Mouse (Mus musculus): ENCODE data around the gene Olfr93. TPM values are rescaled to one million over a fixed set of nuclear protein-coding genes. Genes with fewer than 3 reads are reported as not detected.
"Not testable (repeated sequence)": the region's sequence is repeated elsewhere in the genome, so short reads cannot be mapped to it uniquely, and the experiment has no call there.

Gene Olfr93
- polyA plus RNA-seq, 1 experiment from 2014 or later: not detected

- H3K27ac ChIP-seq (ENCODE audit: low read depth, low read length): no peak overlapping the region
Observed at GRCm38 (mm10) chr17:37185474-37185873, 24.2 kb upstream of the Olfr93 start.

GRCm38 (mm10) chr17:37131366-37131765 lies 29.9 kb downstream of the Olfr93 start:
- H3K27me3 ChIP-seq (ENCODE audit: control insufficient read depth, insufficient read depth, low read length); H3K4me2 ChIP-seq (ENCODE audit: low read depth, low read length); H3K36me3 ChIP-seq (ENCODE audit: control insufficient read depth, insufficient read depth, low read length); ATAC-seq (ENCODE audit: low read depth); H3K4me1 ChIP-seq (ENCODE audit: control insufficient read depth, insufficient read depth, low read length); H3K4me3 ChIP-seq (ENCODE audit: low read depth, low read length); H3K27ac ChIP-seq (ENCODE audit: low read depth, low read length); H3K9ac ChIP-seq (replicated peaks; ENCODE audit: low read depth, low read length); H3K9me3 ChIP-seq (ENCODE audit: control insufficient read depth, low read length): not testable (repeated sequence)
- WGBS: 76% methylated on average over 4 of the region's 4 CpGs

More at GRCm38 (mm10) chr17:37185474-37185873, 24.2 kb upstream of the Olfr93 start:
- Histone ChIP-seq H3K36me3 (ENCODE audit: control insufficient read depth, insufficient read depth, low read length) (no peaks in the 10 kb centered on the region), H3K9me3 (ENCODE audit: control insufficient read depth, low read length) (no peaks in the 10 kb centered on the region), H3K4me1 (ENCODE audit: control insufficient read depth, insufficient read depth, low read length) (no peaks in the 10 kb centered on the region), H3K27me3 (ENCODE audit: control insufficient read depth, insufficient read depth, low read length) (no peaks in the 10 kb centered on the region), H3K4me3 (ENCODE audit: low read depth, low read length) (no peak overlapping the region), H3K4me2 (ENCODE audit: low read depth, low read length) (no peak overlapping the region), H3K9ac (replicated peaks; ENCODE audit: low read depth, low read length) (no peak overlapping the region)
- ATAC-seq (ENCODE audit: low read depth): no peak
- 56% methylated on average over 6 of the region's 6 CpGs for WGBS

DNA sequence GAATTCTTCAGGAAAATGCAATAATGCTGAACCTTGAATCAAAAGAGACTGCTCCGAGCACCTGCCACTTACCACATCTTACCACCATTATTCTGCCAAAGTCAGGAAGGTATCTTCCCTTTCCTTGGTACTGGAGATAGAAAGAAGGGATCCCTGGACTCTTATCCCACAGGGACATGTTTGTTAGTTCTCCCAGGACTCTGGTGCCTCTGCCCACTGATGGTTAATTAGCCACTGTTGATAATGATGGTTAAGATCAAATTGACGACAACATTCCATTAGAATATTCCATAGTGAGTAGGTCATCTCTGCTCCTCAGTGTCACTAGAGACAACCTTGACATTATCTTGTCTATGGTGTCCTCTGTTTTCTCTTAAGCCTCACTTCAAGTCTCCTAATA lies 41.3 kb downstream of the Olfr93 start, which contains the start of gene Olfr92:
TSS of gene Olfr92 (minus strand) at position 101 of the 400 bp plus-strand sequence.
- Histone ChIP-seq H3K9ac (replicated peaks; ENCODE audit: low read depth, low read length) (no peak within 1 kb of the TSS), H3K27ac (ENCODE audit: low read depth, low read length) (no peak within 1 kb of the TSS), H3K4me1 (ENCODE audit: control insufficient read depth, insufficient read depth, low read length) (no peaks in the 10 kb centered on the region), H3K36me3 (ENCODE audit: control insufficient read depth, insufficient read depth, low read length) (no peaks in the 10 kb centered on the region), H3K4me3 (ENCODE audit: low read depth, low read length) (no peak within 1 kb of the TSS), H3K4me2 (ENCODE audit: low read depth, low read length) (no peak within 1 kb of the TSS), H3K27me3 (ENCODE audit: control insufficient read depth, insufficient read depth, low read length) (no peaks in the 10 kb centered on the region), H3K9me3 (ENCODE audit: control insufficient read depth, low read length) (no peaks in the 10 kb centered on the region)
- WGBS: 94% methylated on average over 2 of the region's 2 CpGs
- no peak for ATAC-seq (ENCODE audit: low read depth)

DNA sequence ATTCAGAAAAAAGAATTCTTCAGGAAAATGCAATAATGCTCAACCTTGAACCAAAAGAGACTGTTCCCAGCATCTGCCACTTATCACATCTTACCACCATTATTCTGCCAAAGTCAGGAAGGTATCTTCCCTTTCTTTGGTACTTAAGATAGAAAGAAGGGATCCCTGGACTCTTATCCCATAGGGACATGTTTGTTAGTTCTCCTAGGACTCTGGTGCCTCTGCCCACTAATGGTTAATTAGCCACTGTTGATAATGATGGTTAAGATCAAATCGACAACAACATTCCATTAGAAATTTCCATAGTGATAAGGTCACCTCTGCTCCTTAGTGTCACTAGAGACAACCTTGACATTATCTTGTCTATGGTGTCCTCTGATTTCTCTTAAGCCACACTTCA lies 63.1 kb downstream of the Olfr93 start, which contains the start of gene Olfr91:
TSS of gene Olfr91 (minus strand) at position 101 of the 400 bp plus-strand sequence.
- no peak within 1 kb of the TSS for H3K4me3 ChIP-seq (ENCODE audit: low read depth, low read length)
- no peak for ATAC-seq (ENCODE audit: low read depth)
- no peaks in the 10 kb centered on the region for H3K4me1 ChIP-seq (ENCODE audit: control insufficient read depth, insufficient read depth, low read length)
- H3K27me3 ChIP-seq (ENCODE audit: control insufficient read depth, insufficient read depth, low read length): no peaks in the 10 kb centered on the region
- H3K4me2 ChIP-seq (ENCODE audit: low read depth, low read length): no peak within 1 kb of the TSS
- WGBS: 95% methylated on average over 1 of the region's 1 CpGs
- no peak within 1 kb of the TSS for H3K27ac ChIP-seq (ENCODE audit: low read depth, low read length)
- H3K9me3 ChIP-seq (ENCODE audit: control insufficient read depth, low read length): no peaks in the 10 kb centered on the region
- H3K9ac ChIP-seq (replicated peaks; ENCODE audit: low read depth, low read length): no peak within 1 kb of the TSS
- H3K36me3 ChIP-seq (ENCODE audit: control insufficient read depth, insufficient read depth, low read length): no peaks in the 10 kb centered on the region

DNA sequence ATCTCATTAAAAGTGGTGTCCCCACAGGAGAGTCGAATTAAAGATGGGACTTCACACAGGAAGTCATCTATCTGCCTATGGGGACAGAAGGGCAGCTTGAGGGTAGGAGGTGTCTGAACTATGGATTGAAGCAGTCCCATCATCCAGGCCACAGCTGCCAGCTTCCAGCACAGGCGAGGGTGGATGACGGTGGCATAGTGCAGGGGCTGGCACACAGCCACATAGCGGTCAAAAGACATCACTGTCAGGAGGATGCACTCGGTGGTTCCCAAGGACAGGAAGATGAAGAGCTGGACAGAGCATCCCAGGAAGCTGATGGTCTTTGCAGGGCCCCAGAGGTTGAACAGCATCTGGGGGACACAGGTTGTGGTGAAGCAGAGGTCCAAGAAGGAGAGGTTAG lies 68.0 kb downstream of the Olfr93 start:
- ATAC-seq (ENCODE audit: low read depth): no peak
- 82% methylated on average over 5 of the region's 5 CpGs for WGBS
- no peak overlapping the region for H3K4me2 ChIP-seq (ENCODE audit: low read depth, low read length)

DNA sequence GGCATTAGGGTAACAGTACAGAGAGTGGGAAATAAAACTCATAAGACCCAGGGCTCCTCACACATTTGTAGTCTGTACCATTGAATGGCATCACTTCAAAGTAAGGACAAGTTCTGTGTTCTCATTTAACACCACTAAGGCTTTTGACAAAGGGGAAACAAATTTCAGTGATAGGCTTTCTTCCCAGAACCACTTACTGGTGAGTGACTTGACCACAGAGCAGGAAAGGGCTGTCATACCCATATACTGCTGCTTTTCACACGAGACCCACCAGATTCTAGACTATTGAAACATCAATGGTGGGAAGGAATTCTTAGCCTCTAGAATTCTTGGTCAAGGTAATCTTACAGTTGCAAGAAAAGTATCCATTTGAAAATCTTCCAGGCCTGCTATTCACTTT lies 69.1 kb downstream of the Olfr93 start:
- Histone ChIP-seq H3K27me3 (ENCODE audit: control insufficient read depth, insufficient read depth, low read length) (no peaks in the 10 kb centered on the region), H3K9me3 (ENCODE audit: control insufficient read depth, low read length) (no peaks in the 10 kb centered on the region), H3K4me1 (ENCODE audit: control insufficient read depth, insufficient read depth, low read length) (no peaks in the 10 kb centered on the region), H3K36me3 (ENCODE audit: control insufficient read depth, insufficient read depth, low read length) (no peaks in the 10 kb centered on the region), H3K4me3 (ENCODE audit: low read depth, low read length) (no peak overlapping the region), H3K9ac (replicated peaks; ENCODE audit: low read depth, low read length) (no peak overlapping the region), H3K4me2 (ENCODE audit: low read depth, low read length) (no peak overlapping the region), H3K27ac (ENCODE audit: low read depth, low read length) (no peak overlapping the region)
- WGBS: 78% methylated on average over 1 of the region's 1 CpGs
- ATAC-seq (ENCODE audit: low read depth): no peak

More for the DNA sequence above, 68.0 kb downstream of the Olfr93 start:
- Histone ChIP-seq H3K9me3 (ENCODE audit: control insufficient read depth, low read length) (no peaks in the 10 kb centered on the region), H3K27me3 (ENCODE audit: control insufficient read depth, insufficient read depth, low read length) (no peaks in the 10 kb centered on the region), H3K27ac (ENCODE audit: low read depth, low read length) (no peak overlapping the region), H3K4me3 (ENCODE audit: low read depth, low read length) (no peak overlapping the region), H3K9ac (replicated peaks; ENCODE audit: low read depth, low read length) (no peak overlapping the region), H3K36me3 (ENCODE audit: control insufficient read depth, insufficient read depth, low read length) (no peaks in the 10 kb centered on the region), H3K4me1 (ENCODE audit: control insufficient read depth, insufficient read depth, low read length) (no peaks in the 10 kb centered on the region)

Other genes with a start within 250 kb of the Olfr93 start
- 1.0 and 2.0 TPM in 2 replicates for gene Rnf39, start 218.6 kb downstream of the Olfr93 start, polyA plus RNA-seq (2014; fragmentation: Nextera tagmentation; extraction: Ambion mirVana)
- gene Ppp1r11, start 209.8 kb downstream of the Olfr93 start, polyA plus RNA-seq (2014; fragmentation: Nextera tagmentation; extraction: Ambion mirVana): 174 and 195 TPM in 2 replicates
- gene Znrd1, start 202.9 kb downstream of the Olfr93 start, polyA plus RNA-seq (2014; fragmentation: Nextera tagmentation; extraction: Ambion mirVana): 61.8 and 64.9 TPM in 2 replicates
- gene Znrd1as, start 202.9 kb downstream of the Olfr93 start, polyA plus RNA-seq (2014; fragmentation: Nextera tagmentation; extraction: Ambion mirVana): 4.6 and 4.8 TPM in 2 replicates
- gene 2410137M14Rik, start 180.3 kb downstream of the Olfr93 start, polyA plus RNA-seq (2014; fragmentation: Nextera tagmentation; extraction: Ambion mirVana): 0.32 and 0.53 TPM in 2 replicates
- 1.3 and 2.1 TPM in 2 replicates for gene H2-M5, start 172.0 kb downstream of the Olfr93 start, polyA plus RNA-seq (2014; fragmentation: Nextera tagmentation; extraction: Ambion mirVana)
- gene Zfp57, start 160.3 kb downstream of the Olfr93 start, polyA plus RNA-seq (2014; fragmentation: Nextera tagmentation; extraction: Ambion mirVana): 289 and 326 TPM in 2 replicates
- gene Mog, start 138.1 kb downstream of the Olfr93 start, polyA plus RNA-seq (2014; fragmentation: Nextera tagmentation; extraction: Ambion mirVana): 2.4 and 2.6 TPM in 2 replicates
- 78.9 and 103 TPM in 2 replicates for gene Gabbr1, start 115.5 kb downstream of the Olfr93 start, polyA plus RNA-seq (2014; fragmentation: Nextera tagmentation; extraction: Ambion mirVana)
- 0.12 TPM in 1 of 2 replicates, not detected in the other for gene Olfr90, start 73.0 kb downstream of the Olfr93 start, polyA plus RNA-seq (2014; fragmentation: Nextera tagmentation; extraction: Ambion mirVana)
- gene Olfr91, start 63.2 kb downstream of the Olfr93 start, polyA plus RNA-seq (2014; fragmentation: Nextera tagmentation; extraction: Ambion mirVana): 0.13 TPM in 1 of 2 replicates, not detected in the other
- gene Olfr92, start 41.4 kb downstream of the Olfr93 start, polyA plus RNA-seq (2014; fragmentation: Nextera tagmentation; extraction: Ambion mirVana): not detected in 2 replicates
- gene Ubd, start 32.4 kb upstream of the Olfr93 start, polyA plus RNA-seq (2014; fragmentation: Nextera tagmentation; extraction: Ambion mirVana): not detected in 2 replicates
- 0.19 TPM in 1 of 2 replicates, not detected in the other for gene Olfr94, start 39.5 kb upstream of the Olfr93 start, polyA plus RNA-seq (2014; fragmentation: Nextera tagmentation; extraction: Ambion mirVana)
- gene Olfr95, start 51.6 kb upstream of the Olfr93 start, polyA plus RNA-seq (2014; fragmentation: Nextera tagmentation; extraction: Ambion mirVana): 0.05 TPM in 1 of 2 replicates, not detected in the other
- gene Olfr96, start 58.7 kb upstream of the Olfr93 start, polyA plus RNA-seq (2014; fragmentation: Nextera tagmentation; extraction: Ambion mirVana): not detected in 2 replicates
- not detected in 2 replicates for gene Olfr97, start 75.8 kb upstream of the Olfr93 start, polyA plus RNA-seq (2014; fragmentation: Nextera tagmentation; extraction: Ambion mirVana)
- not detected in 2 replicates for gene Olfr98, start 102.3 kb upstream of the Olfr93 start, polyA plus RNA-seq (2014; fragmentation: Nextera tagmentation; extraction: Ambion mirVana)
- gene H2-M3, start 108.7 kb upstream of the Olfr93 start, polyA plus RNA-seq (2014; fragmentation: Nextera tagmentation; extraction: Ambion mirVana): 0.42 and 0.91 TPM in 2 replicates
- gene Olfr99, start 122.0 kb upstream of the Olfr93 start, polyA plus RNA-seq (2014; fragmentation: Nextera tagmentation; extraction: Ambion mirVana): not detected in 2 replicates
- gene Olfr101, start 142.8 kb upstream of the Olfr93 start, polyA plus RNA-seq (2014; fragmentation: Nextera tagmentation; extraction: Ambion mirVana): not detected in 2 replicates
- gene Olfr102, start 155.6 kb upstream of the Olfr93 start, polyA plus RNA-seq (2014; fragmentation: Nextera tagmentation; extraction: Ambion mirVana): not detected in 2 replicates
- gene Olfr103, start 178.2 kb upstream of the Olfr93 start, polyA plus RNA-seq (2014; fragmentation: Nextera tagmentation; extraction: Ambion mirVana): not detected in 2 replicates
- gene Olfr104-ps, start 198.1 kb upstream of the Olfr93 start, polyA plus RNA-seq (2014; fragmentation: Nextera tagmentation; extraction: Ambion mirVana): not detected in 2 replicates
- gene Olfr105-ps, start 217.5 kb upstream of the Olfr93 start, polyA plus RNA-seq (2014; fragmentation: Nextera tagmentation; extraction: Ambion mirVana): not detected in 2 replicates
- not detected in 2 replicates for gene Olfr106-ps, start 228.9 kb upstream of the Olfr93 start, polyA plus RNA-seq (2014; fragmentation: Nextera tagmentation; extraction: Ambion mirVana)
- gene Olfr107, start 237.7 kb upstream of the Olfr93 start, polyA plus RNA-seq (2014; fragmentation: Nextera tagmentation; extraction: Ambion mirVana): not detected in 2 replicates

All from neural tube, embryonic 14.5 days (tissue).